Mouse (Mus musculus): ENCODE data around the gene D1Ertd622e. TPM values are rescaled to one million over a fixed set of nuclear protein-coding genes. Genes with fewer than 3 reads are reported as not detected.

The D1Ertd622e gene
- total RNA-seq, 2 experiments from 2014 or later, result 14.9 to 31.9 TPM

DNA sequence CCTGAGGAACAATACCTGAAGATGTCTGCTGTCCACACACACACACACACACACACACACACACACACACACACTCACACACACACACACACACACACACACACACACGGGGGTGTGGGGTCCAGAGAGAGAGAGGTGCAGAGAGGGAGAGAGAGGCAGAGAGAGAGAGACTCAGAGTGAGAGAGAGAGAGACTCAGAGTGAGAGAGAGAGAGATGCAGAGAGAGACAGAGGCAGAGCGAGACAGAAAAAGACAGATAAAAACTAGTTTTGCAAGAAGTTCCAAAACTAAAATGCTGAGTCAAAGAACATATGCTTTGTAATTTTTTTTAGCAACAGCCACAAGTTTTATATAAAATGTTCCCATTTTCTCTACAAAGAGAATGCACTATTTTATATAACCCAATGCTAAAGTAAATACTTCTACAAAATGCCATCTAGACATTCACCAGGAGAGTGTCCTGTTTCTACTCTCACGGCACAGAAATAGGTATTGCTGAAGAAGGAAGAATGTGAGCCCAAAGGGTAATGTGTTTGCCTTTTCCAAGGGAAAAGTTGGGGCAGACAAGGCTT lies 11.2 kb downstream of the D1Ertd622e start:
- intact Hi-C loops (cut with DNase I; ENCODE audit: low total_unique reads), result no loop called here
- no peak for DNase-seq

DNA sequence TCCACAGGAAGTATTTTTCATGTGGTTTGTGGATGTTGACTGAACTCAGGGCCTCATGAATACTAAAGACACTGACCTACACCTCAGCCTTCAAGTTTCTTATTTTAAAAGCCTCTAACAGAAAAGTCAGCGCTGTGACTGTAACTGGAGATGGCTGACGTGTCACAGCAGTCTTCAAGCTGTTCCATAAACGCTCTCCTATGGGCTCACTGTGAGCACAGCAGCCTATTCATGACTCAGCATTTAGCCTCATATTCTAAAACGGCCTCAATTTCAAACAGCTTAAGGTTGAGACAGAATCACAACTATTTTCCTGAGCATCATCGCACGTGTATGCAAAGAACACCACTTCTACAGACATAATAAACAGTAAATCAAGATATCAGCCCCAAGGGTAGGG lies 11.8 kb downstream of the D1Ertd622e start:
- DNase-seq, result no peak
- intact Hi-C loops (cut with DNase I; ENCODE audit: low total_unique reads), result no loop called here

DNA sequence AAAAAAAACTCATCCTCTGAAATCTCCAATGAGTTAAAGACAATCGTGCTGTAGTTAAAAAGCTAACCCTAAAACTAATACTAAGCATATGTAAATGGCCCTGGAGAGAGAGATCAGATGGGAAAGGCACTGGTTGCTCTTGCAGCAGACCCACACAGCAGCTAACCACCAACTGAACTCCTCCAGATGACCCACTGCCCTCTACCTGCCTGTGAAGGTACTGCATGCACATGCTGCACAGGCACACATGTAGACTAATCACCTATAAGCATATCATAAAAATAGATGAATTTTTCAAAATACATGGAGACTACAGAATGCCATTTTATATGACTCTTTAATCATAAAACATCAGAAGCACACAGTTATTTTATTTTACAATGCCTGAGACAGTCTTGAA lies 14.8 kb downstream of the D1Ertd622e start:
- intact Hi-C loops (cut with DNase I; ENCODE audit: low total_unique reads), result no loop called here
- DNase-seq, result no peak

DNA sequence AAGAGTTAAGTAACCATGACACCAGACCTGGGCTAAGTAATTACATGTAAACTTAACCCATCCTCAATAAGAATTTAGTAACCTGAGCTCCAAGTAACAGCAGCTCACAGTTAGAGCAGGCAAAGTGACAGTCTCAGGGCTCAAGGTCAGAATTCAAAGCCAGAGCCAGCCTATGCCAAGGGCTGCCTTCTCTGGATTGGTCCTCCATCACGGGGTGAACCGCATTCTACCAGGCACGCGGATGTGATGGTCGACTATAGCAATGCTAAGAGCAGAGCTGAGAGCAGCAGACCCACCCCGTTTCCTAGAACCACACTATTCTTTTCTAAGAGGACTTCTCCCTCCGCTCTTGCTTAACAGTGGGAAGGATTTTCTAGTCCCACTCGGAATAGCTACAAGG lies 27.8 kb downstream of the D1Ertd622e start:
- intact Hi-C loops (cut with DNase I; ENCODE audit: low total_unique reads), result no loop called here
- peak; percentile 12 for DNase-seq

DNA sequence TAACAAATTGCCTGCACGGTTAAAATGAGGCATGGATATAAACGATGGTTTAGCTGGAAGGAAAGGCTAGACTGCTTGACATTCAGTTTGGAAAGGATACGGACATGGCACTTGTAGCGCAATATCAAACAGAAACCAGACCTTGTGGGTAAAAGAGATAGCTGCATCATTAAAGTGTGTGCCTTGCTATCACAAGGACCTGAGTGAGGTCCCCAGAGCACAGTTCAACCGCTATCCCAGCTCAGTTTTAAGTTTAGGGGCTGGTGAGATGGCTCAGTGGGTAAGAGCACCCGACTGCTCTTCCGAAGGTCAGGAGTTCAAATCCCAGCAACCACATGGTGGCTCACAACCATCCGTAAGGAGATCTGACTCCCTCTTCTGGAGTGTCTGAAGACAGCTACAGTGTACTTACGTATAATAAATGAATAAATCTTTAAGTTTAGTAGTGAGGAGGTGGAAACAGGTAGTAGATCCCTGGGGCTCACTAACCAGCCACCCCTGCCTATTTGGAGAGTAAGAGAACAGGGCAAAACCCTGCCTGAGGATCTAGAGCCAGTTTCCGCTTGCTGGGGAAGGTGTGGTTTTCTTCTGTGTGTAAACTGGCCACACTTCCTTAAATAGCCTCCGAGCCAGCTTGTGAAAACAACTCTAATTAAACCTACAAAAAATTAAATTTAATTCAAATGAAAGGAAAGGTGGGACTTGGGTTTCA lies 29.2 kb downstream of the D1Ertd622e start:
- DNase-seq, result no peak
- intact Hi-C loops (cut with DNase I; ENCODE audit: low total_unique reads), result no loop called here

DNA sequence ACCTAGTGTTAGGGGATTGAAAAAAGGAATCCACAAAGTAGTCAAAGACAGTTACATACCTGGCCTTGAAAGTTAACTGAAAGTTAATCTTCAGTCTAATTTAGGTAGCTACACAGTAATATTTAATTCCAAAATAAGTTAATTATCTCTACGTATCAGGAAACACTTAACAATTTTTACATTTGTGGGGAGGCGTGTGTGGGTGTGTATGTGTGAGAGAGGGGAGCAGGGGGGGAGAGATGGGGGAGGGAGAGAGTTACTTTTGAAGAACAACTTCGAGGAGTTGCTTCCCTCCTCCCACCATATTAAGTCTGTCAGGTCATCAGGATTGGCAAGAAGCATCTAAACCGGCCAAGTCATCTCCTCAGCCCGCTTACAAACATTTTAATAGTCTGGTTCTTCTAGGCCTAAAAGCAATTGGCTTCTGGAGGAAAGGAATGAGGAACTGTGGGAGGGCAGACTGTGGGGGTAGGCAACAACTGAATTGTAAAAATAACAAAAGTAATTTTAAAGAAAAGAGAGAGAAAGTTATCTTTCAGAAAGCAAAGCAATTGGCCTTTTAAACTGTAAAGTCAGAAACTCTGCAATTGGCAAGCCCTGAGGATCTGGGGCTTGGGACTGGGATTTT lies 29.9 kb downstream of the D1Ertd622e start:
- no peak for DNase-seq
- intact Hi-C loops (cut with DNase I; ENCODE audit: low total_unique reads), result no loop called here

DNA sequence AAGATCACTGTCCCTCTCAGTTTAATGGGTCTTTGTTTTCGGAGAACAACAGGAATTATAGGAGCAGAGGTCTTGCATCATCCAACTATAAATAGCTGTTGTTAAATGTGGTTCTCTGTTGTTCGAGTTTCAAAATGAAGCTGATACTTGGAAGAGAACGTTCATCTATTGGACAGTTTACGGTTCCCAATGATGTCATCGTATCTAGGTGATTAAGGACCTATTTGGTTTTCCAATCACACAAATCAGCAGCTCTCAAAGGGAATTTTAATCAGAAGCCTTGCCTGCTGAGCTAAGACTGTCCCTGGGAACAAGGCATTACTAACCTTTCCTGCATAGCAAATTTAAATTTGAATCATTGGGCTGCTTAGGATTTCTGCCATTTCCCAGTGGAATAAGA lies 31.7 kb downstream of the D1Ertd622e start:
- no peak for DNase-seq
- intact Hi-C loops (cut with DNase I; ENCODE audit: low total_unique reads), result no loop called here

DNA sequence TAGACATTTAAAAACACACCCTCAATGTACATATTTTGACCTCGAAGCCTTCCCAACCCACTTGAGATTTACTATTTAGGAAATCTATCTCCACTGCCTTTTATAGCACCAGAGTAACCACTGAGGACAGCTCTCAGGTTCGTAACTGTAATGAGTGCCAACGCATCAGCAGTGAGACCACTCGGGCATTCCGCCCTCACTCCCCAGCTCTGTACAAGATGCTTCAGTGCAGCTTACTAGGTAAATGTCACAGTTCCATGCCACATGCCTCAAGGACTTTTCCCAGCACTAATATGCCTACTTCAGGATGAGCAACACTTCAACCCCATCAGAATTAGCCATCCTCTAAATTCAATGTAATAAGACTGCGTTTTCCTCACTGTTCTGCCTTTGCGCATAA lies 33.0 kb downstream of the D1Ertd622e start:
- intact Hi-C loops (cut with DNase I; ENCODE audit: low total_unique reads), result no loop called here
- no peak for DNase-seq

DNA sequence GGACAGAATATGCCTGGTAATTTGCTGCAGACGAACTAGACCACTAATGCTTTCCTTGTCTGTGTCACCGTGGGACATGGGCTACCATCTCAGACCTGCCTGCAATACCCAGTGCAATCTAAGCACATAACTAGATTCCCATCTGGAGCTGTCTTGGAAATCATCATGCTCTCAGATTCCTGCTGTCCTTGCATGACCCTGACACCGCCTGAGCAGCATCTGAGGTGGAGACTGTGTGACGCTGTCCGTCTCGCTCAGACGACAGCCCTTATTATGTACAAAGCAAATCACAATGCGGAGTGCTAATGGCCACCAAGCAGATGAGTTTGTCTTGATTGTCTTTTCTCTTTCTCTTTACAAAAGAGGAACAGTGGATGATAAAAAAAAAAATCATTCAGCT lies 33.9 kb downstream of the D1Ertd622e start:
- intact Hi-C loops (cut with DNase I; ENCODE audit: low total_unique reads), result no loop called here
- DNase-seq, result peak; percentile 26

DNA sequence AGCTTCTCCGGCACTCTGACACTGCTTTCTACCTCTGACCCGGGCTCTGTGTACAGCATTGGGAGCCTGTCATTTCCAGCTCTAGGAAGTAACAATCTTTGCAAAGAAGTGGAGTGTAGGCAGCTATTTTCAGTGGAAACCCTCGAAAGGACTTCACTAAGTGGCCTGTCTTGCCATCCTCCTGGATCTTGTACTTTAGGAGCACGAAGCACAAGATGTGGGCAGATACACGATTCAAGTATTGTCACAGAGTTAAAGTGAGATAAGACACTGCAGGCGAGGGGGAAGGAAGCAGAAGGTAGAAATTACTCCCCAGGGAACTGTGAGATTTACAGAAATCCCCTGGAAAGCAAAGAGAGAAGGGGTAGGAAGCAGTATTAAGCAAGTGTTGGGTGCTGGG lies 36.4 kb downstream of the D1Ertd622e start:
- DNase-seq, result no peak
- intact Hi-C loops (cut with DNase I; ENCODE audit: low total_unique reads), result no loop called here

DNA sequence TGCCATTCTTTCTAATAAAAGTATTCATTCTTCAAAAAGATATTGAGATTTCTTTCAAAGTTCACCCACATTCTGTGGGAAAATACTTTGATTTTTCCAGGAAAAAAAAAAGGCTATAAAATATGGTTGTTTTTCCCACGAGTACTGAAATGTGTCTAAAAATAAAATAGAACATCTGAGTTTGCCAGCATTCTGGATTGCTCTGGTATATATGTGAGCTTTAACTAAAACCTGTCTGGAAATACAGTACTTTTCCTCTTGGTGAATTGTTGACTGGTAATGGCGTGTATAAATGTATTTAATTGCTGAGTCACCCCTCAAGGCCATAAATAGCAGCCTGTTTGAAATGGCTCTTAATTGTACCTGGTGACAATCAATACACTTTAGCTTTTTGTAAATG lies 37.5 kb downstream of the D1Ertd622e start:
- intact Hi-C loops (cut with DNase I; ENCODE audit: low total_unique reads), result no loop called here
- DNase-seq, result no peak

DNA sequence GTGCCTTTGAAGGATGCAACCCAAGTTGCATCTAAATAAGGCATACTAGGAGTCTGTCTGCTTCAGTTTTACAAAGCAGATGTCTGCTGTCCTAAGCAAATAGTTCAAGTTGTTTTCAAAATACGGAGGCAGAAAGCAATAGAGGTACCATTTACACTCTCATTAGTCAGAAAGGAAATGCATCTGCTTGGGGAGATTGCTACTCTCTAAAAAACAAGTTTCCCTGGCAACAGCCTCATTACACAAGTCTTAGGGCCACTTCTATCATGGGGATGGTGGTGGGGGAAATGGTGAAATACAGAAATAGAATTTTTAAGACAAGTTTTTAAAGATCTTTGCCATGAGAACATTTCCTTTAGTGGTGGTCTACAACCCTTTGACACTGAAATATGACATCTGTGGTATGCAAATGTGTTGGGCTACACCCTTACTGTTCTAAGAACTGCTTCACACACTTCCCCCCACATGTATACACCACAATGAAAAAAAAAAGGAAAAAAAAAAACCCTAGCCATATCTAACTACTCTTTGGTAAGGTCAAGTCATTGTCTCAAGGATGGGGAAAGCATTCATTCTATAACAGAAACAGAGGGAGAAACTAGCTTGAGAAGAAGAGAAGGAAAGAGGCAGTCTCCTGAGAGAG lies 38.5 kb downstream of the D1Ertd622e start:
- intact Hi-C loops (cut with DNase I; ENCODE audit: low total_unique reads), result no loop called here
- no peak for DNase-seq

DNA sequence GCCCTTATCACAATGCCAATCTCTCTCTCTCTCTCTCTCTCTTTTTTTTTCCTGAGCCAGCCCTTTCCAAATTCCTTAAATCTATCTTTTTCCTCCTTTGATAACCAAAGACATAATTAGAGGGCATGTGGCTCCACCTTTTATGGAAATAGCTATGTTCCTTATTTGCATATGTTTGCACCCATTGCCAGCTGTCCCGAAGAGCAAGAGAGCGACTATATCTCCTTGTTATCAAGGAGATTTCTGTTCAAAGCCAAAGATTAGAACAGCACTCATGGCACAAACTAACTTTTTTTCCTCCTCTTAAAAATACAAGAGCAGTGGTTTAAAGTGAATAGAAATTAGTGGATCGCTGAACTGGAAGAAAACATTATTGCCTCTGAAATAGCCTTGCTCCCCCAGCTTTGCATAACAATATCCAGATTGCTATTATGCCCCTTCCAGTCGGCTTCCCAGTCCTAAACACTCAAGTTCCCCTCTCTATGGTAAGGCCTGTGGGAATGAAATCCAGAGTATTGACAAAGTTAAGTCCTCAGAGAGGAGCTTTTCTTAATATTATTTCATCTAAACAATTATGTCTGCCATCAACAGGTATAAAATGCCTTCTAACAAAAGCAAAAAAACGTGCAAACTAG lies 39.2 kb downstream of the D1Ertd622e start:
- intact Hi-C loops (cut with DNase I; ENCODE audit: low total_unique reads), result no loop called here
- DNase-seq, result no peak

DNA sequence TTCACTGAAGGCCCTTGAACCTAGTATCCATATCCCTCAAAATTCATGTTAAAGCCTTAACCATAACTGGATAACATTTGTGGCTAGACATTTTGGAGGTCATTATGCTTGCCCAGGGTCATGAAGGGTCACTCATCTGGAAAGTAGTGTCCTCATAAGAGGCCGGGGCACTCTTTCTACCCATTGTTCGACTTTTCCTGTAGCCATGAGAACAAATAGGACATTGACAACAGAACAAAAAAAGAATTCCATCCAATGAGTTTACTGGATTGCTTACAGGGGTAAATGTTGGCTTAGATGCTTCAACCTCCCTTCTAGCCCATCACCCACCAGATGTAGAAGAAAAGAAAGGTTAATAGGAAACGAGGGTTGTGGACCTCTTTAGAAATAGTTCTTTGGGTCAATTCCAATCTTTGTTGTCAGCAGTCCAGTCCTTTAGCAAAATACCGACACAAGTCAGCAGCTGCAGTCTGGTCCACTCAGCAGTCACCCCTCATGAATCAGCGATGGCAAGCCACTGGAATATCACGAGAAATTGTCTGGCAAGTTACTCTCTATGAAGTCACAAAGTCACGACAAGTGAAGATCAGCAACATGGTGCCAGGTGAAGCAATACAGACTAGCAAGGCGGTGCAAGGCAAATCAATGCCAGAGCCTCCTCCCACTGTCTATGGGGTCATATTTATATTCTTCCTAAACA lies 42.1 kb downstream of the D1Ertd622e start:
- intact Hi-C loops (cut with DNase I; ENCODE audit: low total_unique reads), result no loop called here
- no peak for DNase-seq

DNA sequence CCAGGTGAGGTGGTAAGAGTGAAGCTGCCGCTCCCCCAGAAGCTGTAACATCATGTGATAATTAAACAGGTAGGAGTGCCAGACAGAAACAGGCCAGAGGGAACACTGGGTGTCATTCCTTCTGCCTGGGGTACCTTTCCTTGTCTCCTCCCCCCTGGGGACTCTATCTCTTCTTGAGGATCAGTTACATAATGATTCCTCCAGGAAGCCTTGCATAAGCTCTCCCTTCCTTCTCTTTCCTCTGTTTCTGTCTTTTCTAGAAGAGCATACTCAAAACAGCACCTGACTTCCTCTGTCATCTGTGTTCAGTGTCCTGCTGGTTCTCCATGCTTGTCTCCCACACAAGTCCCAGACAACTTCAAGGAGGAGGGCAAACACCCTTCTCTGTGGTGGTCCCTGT lies 46.3 kb downstream of the D1Ertd622e start:
- intact Hi-C loops (cut with DNase I; ENCODE audit: low total_unique reads), result no loop called here
- no peak for DNase-seq

DNA sequence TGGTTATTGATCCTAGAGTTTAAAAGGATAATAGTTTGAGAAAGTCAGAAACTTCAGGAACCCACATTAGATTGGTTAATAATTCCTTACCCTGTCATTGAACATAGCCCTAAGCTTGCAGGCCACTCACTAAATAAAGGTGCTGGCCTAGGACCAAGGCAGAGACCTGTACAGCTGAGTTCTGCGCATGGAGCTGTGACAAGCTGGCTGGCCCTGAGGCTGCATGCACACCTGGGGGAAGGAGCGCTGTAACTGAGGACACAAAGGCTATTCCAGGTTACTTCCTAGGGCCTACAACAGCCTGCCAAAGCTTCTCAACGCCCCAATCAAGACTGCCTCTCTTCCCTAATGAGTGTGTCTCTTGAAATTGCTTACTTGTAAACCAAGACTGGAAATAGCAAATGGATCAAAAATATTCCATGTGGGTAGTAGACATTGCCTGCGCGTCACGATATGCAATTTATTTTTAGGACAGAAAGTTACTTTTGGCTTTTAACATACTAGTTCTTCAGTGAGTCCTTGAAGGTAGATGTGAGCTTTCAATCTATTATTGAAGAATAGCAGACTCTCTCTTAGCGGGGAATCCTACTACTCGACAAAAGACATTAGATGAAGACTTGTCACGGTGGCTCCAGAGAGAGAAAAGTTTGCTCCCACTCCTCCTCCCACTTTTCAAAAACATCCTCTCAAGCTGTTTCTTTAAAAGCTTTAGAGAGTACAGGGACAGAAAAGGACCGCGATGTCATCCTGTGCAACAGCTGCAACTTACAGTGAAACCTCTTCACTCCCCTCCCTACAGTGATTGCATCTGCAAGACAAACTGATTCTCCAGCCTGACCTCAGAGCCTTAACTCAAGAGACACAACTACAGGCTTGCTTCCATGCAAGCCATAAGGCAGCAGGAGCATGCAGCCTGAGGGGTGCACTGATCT lies 47.1 kb downstream of the D1Ertd622e start:
- intact Hi-C loops (cut with DNase I; ENCODE audit: low total_unique reads), result no loop called here

DNA sequence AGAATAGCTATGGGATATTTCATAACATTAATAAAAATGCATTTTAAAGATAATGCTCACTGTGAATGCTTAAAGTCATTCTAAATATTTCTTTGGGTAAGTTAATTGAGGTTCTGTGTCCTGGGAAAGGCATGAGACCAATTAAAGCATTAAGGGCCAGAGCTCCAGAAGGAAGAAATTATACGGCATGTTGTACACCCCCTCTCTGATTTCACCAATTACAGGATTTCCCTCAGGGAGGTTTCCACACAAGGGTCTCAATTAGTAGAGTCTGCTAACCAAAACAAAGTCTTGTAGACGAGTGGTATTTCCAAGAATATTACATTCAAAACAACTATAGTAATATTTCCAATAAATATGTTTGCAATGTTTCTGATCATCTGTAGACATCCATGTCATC lies 50.1 kb downstream of the D1Ertd622e start:
- no peak for DNase-seq
- intact Hi-C loops (cut with DNase I; ENCODE audit: low total_unique reads), result no loop called here

More for the DNA sequence above, 47.1 kb downstream of the D1Ertd622e start:
- DNase-seq, result no peak

DNA sequence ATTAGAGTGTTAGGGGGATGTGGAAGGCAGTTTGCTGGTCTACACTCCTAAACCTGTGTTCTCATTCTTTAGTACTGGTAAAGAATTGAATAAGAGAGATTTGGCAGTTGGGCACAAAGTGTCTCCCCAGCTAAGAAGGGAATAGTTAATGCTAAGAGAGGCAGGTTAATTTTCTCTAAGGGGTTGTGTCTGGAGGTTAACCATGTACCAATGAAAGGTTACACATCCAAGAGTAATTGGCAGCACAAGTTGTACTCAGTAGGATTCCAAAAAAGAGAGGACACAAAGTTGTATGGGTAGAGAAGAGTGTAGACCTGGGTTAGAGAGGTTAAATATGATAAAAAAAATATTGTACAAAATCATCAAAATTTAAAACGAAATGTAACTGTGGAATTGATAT lies 58.5 kb downstream of the D1Ertd622e start:
- DNase-seq, result no peak
- intact Hi-C loops (cut with DNase I; ENCODE audit: low total_unique reads), result no loop called here

DNA sequence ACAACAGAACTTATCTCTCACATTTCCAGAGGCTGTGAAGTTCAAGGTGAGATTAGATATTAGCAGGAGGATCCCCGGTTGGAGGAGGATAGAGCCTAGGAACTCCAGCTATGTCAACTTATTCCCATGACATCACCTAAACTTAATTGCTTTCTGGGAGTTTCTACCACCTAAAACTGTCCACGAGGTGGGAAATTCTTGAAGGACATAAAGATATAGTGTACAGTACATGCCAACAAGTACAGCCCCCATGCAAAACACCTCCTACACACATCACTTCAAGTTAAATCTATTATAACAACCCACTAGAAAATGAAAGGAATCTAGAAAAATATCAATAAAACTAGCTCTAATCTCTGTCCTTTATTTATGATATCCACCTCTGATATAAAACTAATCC lies 61.5 kb downstream of the D1Ertd622e start:
- intact Hi-C loops (cut with DNase I; ENCODE audit: low total_unique reads), result no loop called here
- DNase-seq, result no peak

Measured in gastrocnemius, postnatal 14 days (tissue).